Mouse (Mus musculus): ENCODE results near the gene Aggf1. TPM values are rescaled to one million over a fixed set of nuclear protein-coding genes. Genes with fewer than 3 reads are reported as not detected.

Aggf1 gene
- 28.0 TPM for polyA plus RNA-seq (2014; fragmentation: Illumina TruSeq; extraction: RNeasy Lipid Tissue Mini Kit (QIAGEN cat#74804); ENCODE audit: low read depth, low replicate concordance)

GRCm38 (mm10) chr13:95374701-95375553, at the start of gene Aggf1:
Gene Aggf1, minus strand, starts transcription at chr13:95375352.

GRCm38 (mm10) chr13:95323400-95323799, 51.8 kb downstream of the Aggf1 start, which contains the start of gene Zbed3:
Gene Zbed3, plus strand, starts transcription at chr13:95323612.

Other genes with a start within 250 kb of the Aggf1 start
- 12.6 TPM for gene Pde8b, start 125.0 kb downstream of the Aggf1 start, polyA plus RNA-seq (2014; fragmentation: Illumina TruSeq; extraction: RNeasy Lipid Tissue Mini Kit (QIAGEN cat#74804); ENCODE audit: low read depth, low replicate concordance)
- 26.7 TPM for gene Zbed3, start 51.7 kb downstream of the Aggf1 start, polyA plus RNA-seq (2014; fragmentation: Illumina TruSeq; extraction: RNeasy Lipid Tissue Mini Kit (QIAGEN cat#74804); ENCODE audit: low read depth, low replicate concordance)
- gene Crhbp, start 69.6 kb upstream of the Aggf1 start, polyA plus RNA-seq (2014; fragmentation: Illumina TruSeq; extraction: RNeasy Lipid Tissue Mini Kit (QIAGEN cat#74804); ENCODE audit: low read depth, low replicate concordance): not detected
- gene S100z, start 103.4 kb upstream of the Aggf1 start, polyA plus RNA-seq (2014; fragmentation: Illumina TruSeq; extraction: RNeasy Lipid Tissue Mini Kit (QIAGEN cat#74804); ENCODE audit: low read depth, low replicate concordance): not detected
- 17.4 TPM for gene F2rl1, start 149.9 kb upstream of the Aggf1 start, polyA plus RNA-seq (2014; fragmentation: Illumina TruSeq; extraction: RNeasy Lipid Tissue Mini Kit (QIAGEN cat#74804); ENCODE audit: low read depth, low replicate concordance)
- gene F2r, start 243.1 kb upstream of the Aggf1 start, polyA plus RNA-seq (2014; fragmentation: Illumina TruSeq; extraction: RNeasy Lipid Tissue Mini Kit (QIAGEN cat#74804); ENCODE audit: low read depth, low replicate concordance): 115 TPM

Data from kidney, adult 10 weeks (tissue).